In genomic region chr7:75641415-75642177, GRCm38 (mm10) we compare ENCODE assay signal across 7 mouse cellular contexts.
DNase-seq lines count a peak whose midpoint lies in the region; ATAC-seq and TF ChIP-seq lines count a peak whose summit lies in the region.

No protein-coding gene starts in this region.

- peak overlapping the region; percentile 45; the same call in 1 of the 2 replicates for H3K4me2 ChIP-seq in embryonic facial prominence, embryonic 12.5 days (replicated peaks)
- H3K4me2 ChIP-seq in hindbrain, embryonic 16.5 days (ENCODE audit: low read length), result peak overlapping the region; percentile 66; the same call in 1 of the 2 replicates
- peak overlapping the region; percentile 79 for H3K4me2 ChIP-seq in myocyte (ENCODE audit: low read depth)

- no peak for DNase-seq in liver, adult 2 months (ENCODE audit: extremely low read depth, low read depth, low spot score)
- no peak for DNase-seq in liver
- no peak for DNase-seq in MN1 (ENCODE audit: low spot score)

- H3K9me3 ChIP-seq in embryonic facial prominence, embryonic 12.5 days, result no peaks in the 10 kb centered on the region
- no peaks in the 10 kb centered on the region for H3K9me3 ChIP-seq in hindbrain, embryonic 16.5 days (ENCODE audit: control insufficient read depth, low read length)

- H3K4me1 ChIP-seq in liver, adult 2 months (ENCODE audit: control insufficient read depth, insufficient read depth, low read length), result peaks cover 27% of the 10 kb centered on the region
- H3K4me1 ChIP-seq in embryonic facial prominence, embryonic 12.5 days, result peaks cover 48% of the 10 kb centered on the region
- peaks cover 9% of the 10 kb centered on the region for H3K4me1 ChIP-seq in hindbrain, embryonic 16.5 days (ENCODE audit: control insufficient read depth, insufficient read depth, low read depth, low read length)

- H3K9ac ChIP-seq in liver, adult 2 months (ENCODE audit: low read depth, low read length), result no peak overlapping the region
- H3K9ac ChIP-seq in embryonic facial prominence, embryonic 12.5 days, result no peak overlapping the region
- H3K9ac ChIP-seq in hindbrain, embryonic 16.5 days (ENCODE audit: low read depth, low read length), result no peak overlapping the region

- H3K27ac ChIP-seq in liver, adult 2 months (replicated peaks; ENCODE audit: insufficient read depth, low read depth, low read length), result peak overlapping the region; percentile 26; the same call in 1 of the 2 replicates
- peak overlapping the region; percentile 87 for H3K27ac ChIP-seq in embryonic facial prominence, embryonic 12.5 days
- H3K27ac ChIP-seq in hindbrain, embryonic 16.5 days (ENCODE audit: low read depth, low read length), result no peak overlapping the region

- 72% methylated on average over 9 of the region's 9 CpGs for WGBS in liver, adult 2 months
- 47% methylated on average over 9 of the region's 9 CpGs for WGBS in embryonic facial prominence, embryonic 12.5 days
- 47% methylated on average over 9 of the region's 9 CpGs for WGBS in hindbrain, embryonic 16.5 days

- no peak for ATAC-seq in embryonic facial prominence, embryonic 12.5 days (ENCODE audit: insufficient number of reproducible peaks, insufficient read depth, low FRiP score, low TSS enrichment)
- peak; percentile 19; the same call in 1 of the 2 replicates for ATAC-seq in hindbrain, embryonic 16.5 days
- no peak for ATAC-seq in erythroid progenitor cell, adult 5-6 weeks (replicated peaks; ENCODE audit: low FRiP score, poor library complexity, severe bottlenecking)

- peaks cover 2% of the 10 kb centered on the region for H3K36me3 ChIP-seq in liver, adult 2 months (ENCODE audit: control insufficient read depth, insufficient read depth, low read length)
- H3K36me3 ChIP-seq in embryonic facial prominence, embryonic 12.5 days, result no peaks in the 10 kb centered on the region
- no peaks in the 10 kb centered on the region for H3K36me3 ChIP-seq in hindbrain, embryonic 16.5 days (ENCODE audit: control insufficient read depth, insufficient read depth, low read length)
- peaks cover under 1% of the 10 kb centered on the region for H3K36me3 ChIP-seq in myocyte (ENCODE audit: control insufficient read depth, insufficient read depth)

- TF ChIP-seq POLR2A in liver, adult 2 months (IDR thresholded peaks at IDR 0.05; ENCODE audit: extremely low read depth, insufficient read depth, low read length), result no peak
- no peak for TF ChIP-seq POLR2A in myocyte (IDR thresholded peaks at IDR 0.05; ENCODE audit: insufficient read length, low read depth)

- no peak overlapping the region for H3K4me3 ChIP-seq in liver, adult 2 months (ENCODE audit: insufficient read depth, low read depth, low read length)
- no peak overlapping the region for H3K4me3 ChIP-seq in embryonic facial prominence, embryonic 12.5 days
- H3K4me3 ChIP-seq in hindbrain, embryonic 16.5 days (ENCODE audit: low read length), result no peak overlapping the region
- H3K4me3 ChIP-seq in myocyte, result no peak overlapping the region

- TF ChIP-seq CTCF in liver, adult 2 months (IDR thresholded peaks at IDR 0.05; ENCODE audit: low read depth, low read length), result no peak

- H3K79me2 ChIP-seq in liver, adult 2 months (ENCODE audit: control insufficient read depth, insufficient read depth, low read length), result peaks cover 21% of the 10 kb centered on the region; the same call in 1 of the 2 replicates
- H3K79me2 ChIP-seq in myocyte (ENCODE audit: control insufficient read depth, insufficient read depth), result peaks cover 37% of the 10 kb centered on the region

- H3ac ChIP-seq in myocyte (ENCODE audit: control insufficient read depth, insufficient read length), result no peak overlapping the region

- H3K27me3 ChIP-seq in liver, adult 2 months (ENCODE audit: control insufficient read depth, insufficient read depth, low read length), result no peaks in the 10 kb centered on the region
- H3K27me3 ChIP-seq in embryonic facial prominence, embryonic 12.5 days, result no peaks in the 10 kb centered on the region
- no peaks in the 10 kb centered on the region for H3K27me3 ChIP-seq in hindbrain, embryonic 16.5 days (replicated peaks; ENCODE audit: control insufficient read depth, insufficient read depth, low read length)
- H3K27me3 ChIP-seq in myocyte (ENCODE audit: control insufficient read depth, insufficient read depth, insufficient read length), result no peaks in the 10 kb centered on the region

TF ChIP-seq in myocyte, 11 proteins besides CTCF, POLR2A, EP300 and RAD21:
- TF ChIP-seq MYOG (IDR thresholded peaks at IDR 0.05; ENCODE audit: control insufficient read depth in 1 of 3, insufficient read depth in 1 of 3, insufficient read length in 2 of 3, low read depth in 2 of 3) (no peak), USF1 (IDR thresholded peaks at IDR 0.05; ENCODE audit: low read depth) (peak; percentile 59)
